Mouse (Mus musculus) effector memory CD4-positive, alpha-beta T cell, adult 5 months (primary cell): ENCODE measurements around the gene Flot1. TPM values are rescaled to one million over a fixed set of nuclear protein-coding genes. Genes with fewer than 3 reads are reported as not detected.

Source experiments
- polyA plus RNA-seq: library from polyadenylated mRNA; unstranded; fragments of 100-300 nt; shearing (Covaris generic); gene quantifications from one replicate; pipeline ENCODE4 v1.2.1, GENCODE M21; 2017

The Flot1 gene
- polyA plus RNA-seq, result 52.6 TPM

GRCm38 (mm10) chr17:35822964-35823937, at the start of gene Flot1:
Gene Flot1 (plus strand): TSS chr17:35823230.

GRCm38 (mm10) chr17:35821439-35822430, 1.3 kb upstream of the Flot1 start, which contains the start of gene Ier3:
Gene Ier3 (plus strand): TSS chr17:35821684.

GRCm38 (mm10) chr17:35838122-35838544, 15.1 kb downstream of the Flot1 start, which contains the start of gene Tubb5:
Gene Tubb5 (minus strand): TSS chr17:35838306.

GRCm38 (mm10) chr17:35841076-35841950, 18.3 kb downstream of the Flot1 start, which contains the start of gene Mdc1:
Gene Mdc1 (plus strand): TSS chr17:35841515.

GRCm38 (mm10) chr17:35861198-35861857, 38.3 kb downstream of the Flot1 start, which contains the start of gene Nrm:
Gene Nrm (plus strand): TSS chr17:35861318.

GRCm38 (mm10) chr17:35865481-35866280, 42.7 kb downstream of the Flot1 start, which contains the start of gene Ppp1r18:
Gene Ppp1r18 (plus strand): TSS chr17:35865593.

GRCm38 (mm10) chr17:35879245-35880057, 56.4 kb downstream of the Flot1 start, which contains the start of gene Dhx16:
Gene Dhx16 (plus strand): TSS chr17:35879819.

Other genes starting within 250 kb of the Flot1 start
- not detected for gene Sfta2, start 221.7 kb upstream of the Flot1 start, polyA plus RNA-seq
- not detected for gene Gm9573, start 196.6 kb upstream of the Flot1 start, polyA plus RNA-seq
- not detected for gene Mucl3, start 179.5 kb upstream of the Flot1 start, polyA plus RNA-seq
- gene Vars2, start 155.6 kb upstream of the Flot1 start, polyA plus RNA-seq, result 17.0 TPM
- gene Gtf2h4, start 149.5 kb upstream of the Flot1 start, polyA plus RNA-seq, result 14.7 TPM
- 11.5 TPM for gene Ddr1, start 118.6 kb upstream of the Flot1 start, polyA plus RNA-seq
- 29.2 TPM for gene Ier3, start 1.5 kb upstream of the Flot1 start, polyA plus RNA-seq
- 71.0 TPM for gene Tubb5, start 15.1 kb downstream of the Flot1 start, polyA plus RNA-seq
- gene Mdc1, start 18.3 kb downstream of the Flot1 start, polyA plus RNA-seq, result 9.5 TPM
- 24.1 TPM for gene Nrm, start 38.1 kb downstream of the Flot1 start, polyA plus RNA-seq
- gene Ppp1r18, start 42.4 kb downstream of the Flot1 start, polyA plus RNA-seq, result 384 TPM
- gene Dhx16, start 56.6 kb downstream of the Flot1 start, polyA plus RNA-seq, result 54.0 TPM
- gene 2310061I04Rik, start 74.2 kb downstream of the Flot1 start, polyA plus RNA-seq, result 32.9 TPM
- gene Atat1, start 86.8 kb downstream of the Flot1 start, polyA plus RNA-seq, result 13.2 TPM
- gene Mrps18b, start 93.2 kb downstream of the Flot1 start, polyA plus RNA-seq, result 93.2 TPM
- gene Ppp1r10, start 93.2 kb downstream of the Flot1 start, polyA plus RNA-seq, result 76.6 TPM
- 137 TPM for gene Abcf1, start 146.5 kb downstream of the Flot1 start, polyA plus RNA-seq
- gene Gnl1, start 156.6 kb downstream of the Flot1 start, polyA plus RNA-seq, result 74.2 TPM
- gene Prr3, start 157.0 kb downstream of the Flot1 start, polyA plus RNA-seq, result 24.6 TPM
- 10.5 TPM for gene H2-T24, start 197.3 kb downstream of the Flot1 start, polyA plus RNA-seq
- gene H2-T23, start 209.6 kb downstream of the Flot1 start, polyA plus RNA-seq, result 476 TPM
- gene H2-T22, start 219.5 kb downstream of the Flot1 start, polyA plus RNA-seq, result 161 TPM
- 0.95 TPM for gene Gm6034, start 219.7 kb downstream of the Flot1 start, polyA plus RNA-seq
- gene Gm11127, start 235.1 kb downstream of the Flot1 start, polyA plus RNA-seq, result not detected